Mouse (Mus musculus) liver, embryonic 12.5 days (tissue): ENCODE measurements around the gene Rbl2. TPM values are rescaled to one million over a fixed set of nuclear protein-coding genes. Genes with fewer than 3 reads are reported as not detected.

Experiments
- ATAC-seq: fragments of 200-750 bp; cut with Nextera tagmentation; 2 replicates; pipeline ENCODE4 v1.8.0; 2017; ENCODE audit warnings: moderate number of reproducible peaks, mild to moderate bottlenecking, moderate library complexity
- H3K27ac ChIP-seq: fragments of 300-500 bp; sonication (generic); 2 replicates; pipeline ENCODE4 v1.5.1; 2016; ENCODE audit warnings: mild to moderate bottlenecking
- H3K27me3 ChIP-seq: fragments of 300-500 bp; sonication (generic); replicated peaks from 2 replicates; pipeline ENCODE4 v1.6.1; 2016; ENCODE audit warnings: mild to moderate bottlenecking, moderate library complexity
- H3K36me3 ChIP-seq: fragments of 300-500 bp; sonication (generic); 2 replicates; pipeline ENCODE4 v1.6.1; 2016; ENCODE audit warnings: mild to moderate bottlenecking, moderate library complexity
- H3K4me1 ChIP-seq: fragments of 300-500 bp; sonication (generic); 2 replicates; pipeline ENCODE4 v1.6.1; 2016
- H3K4me2 ChIP-seq: fragments of 300-500 bp; sonication (generic); 2 replicates; pipeline ENCODE4 v1.6.1; 2016; ENCODE audit warnings: mild to moderate bottlenecking, moderate library complexity
- H3K4me3 ChIP-seq: fragments of 300-500 bp; sonication (generic); 2 replicates; pipeline ENCODE4 v1.5.1; 2016; ENCODE audit warnings: mild to moderate bottlenecking, moderate library complexity
- H3K9ac ChIP-seq: fragments of 300-500 bp; sonication (generic); 2 replicates; pipeline ENCODE4 v1.6.1; 2016; ENCODE audit warnings: mild to moderate bottlenecking, moderate library complexity
- H3K9me3 ChIP-seq: fragments of 300-500 bp; sonication (generic); replicated peaks from 2 replicates; pipeline ENCODE4 v1.6.1; 2016; ENCODE audit warnings: mild to moderate bottlenecking, moderate library complexity
- WGBS: fragments of 180-500 bp; shearing (Covaris S2); methylation state at CpG from one replicate; pipeline ENCODE4 v1.1.7; 2016; ENCODE audit not compliant: insufficient replicate concordance; 5-methylcytosine and 5-hydroxymethylcytosine counted together
- polyA plus RNA-seq: library from polyadenylated mRNA; unstranded; fragments of >200 nt; fragmentation: Nextera tagmentation; extraction: Ambion mirVana; gene quantifications from 2 replicates; pipeline ENCODE4 v1.2.1, GENCODE M21; 2016

The Rbl2 gene
- polyA plus RNA-seq, 1 experiment from 2014 or later, result 9.1 TPM

DNA sequence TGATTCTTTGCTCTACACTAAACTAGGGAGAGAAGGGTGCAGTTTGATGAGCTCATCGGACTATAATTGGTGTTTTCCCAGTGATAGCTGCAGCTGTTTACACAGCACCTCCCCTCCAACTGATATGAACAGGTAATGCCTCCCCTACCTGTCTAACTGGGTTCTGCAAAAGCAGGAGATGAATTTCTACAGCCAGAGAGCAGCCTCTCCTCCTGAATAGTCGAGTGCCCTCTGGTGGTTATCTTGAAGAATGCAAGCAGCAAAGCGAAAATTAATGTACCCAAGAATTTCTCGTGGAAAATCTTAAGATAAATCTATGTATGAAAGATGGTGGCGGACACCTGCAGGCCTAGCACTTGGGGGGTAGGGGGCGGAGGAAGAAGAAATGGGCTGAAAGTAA, 77.9 kb downstream of the Rbl2 start:
- Histone ChIP-seq H3K36me3 (no peaks in the 10 kb centered on the region), H3K4me3 (no peak overlapping the region), H3K4me2 (peak overlapping the region; percentile 26; the same call in 1 of the 2 replicates), H3K9me3 (0 out of 2 replicates have a peak, but pooled peaks cover 2% of the 10 kb centered on the region), H3K27ac (no peak overlapping the region), H3K4me1 (no peaks in the 10 kb centered on the region), H3K9ac (no peak overlapping the region), H3K27me3 (no peaks in the 10 kb centered on the region)
- no peak for ATAC-seq
- WGBS, result 6% methylated on average over 6 of the region's 6 CpGs

DNA sequence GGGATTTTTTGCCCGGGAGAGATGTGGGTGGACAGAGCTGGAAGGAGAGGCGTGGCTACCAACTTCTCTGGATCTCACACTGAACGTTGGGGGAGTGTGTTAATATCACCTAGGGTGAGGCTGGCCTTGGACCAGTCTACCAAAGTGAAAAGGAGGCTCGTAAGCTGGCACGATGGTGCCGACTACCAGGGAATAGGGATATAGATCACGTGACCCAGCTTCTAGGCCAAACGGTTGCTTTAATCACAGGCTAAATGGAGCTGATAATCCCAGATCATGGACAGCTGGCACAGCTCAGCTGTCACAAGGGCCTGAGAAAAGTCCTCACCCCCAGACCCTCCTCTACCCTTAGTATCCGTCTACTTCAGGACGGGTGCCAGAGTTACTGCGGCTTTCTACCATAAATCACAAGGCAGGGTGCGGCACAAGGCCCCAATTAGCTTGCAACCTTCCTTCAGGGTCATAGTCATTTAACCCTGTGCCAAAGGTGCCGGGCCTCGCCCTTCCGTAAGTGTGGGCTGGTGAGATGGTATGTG, 78.9 kb downstream of the Rbl2 start:
- Histone ChIP-seq H3K27ac (no peak overlapping the region), H3K36me3 (no peaks in the 10 kb centered on the region), H3K9me3 (0 out of 2 replicates have a peak, but pooled peaks cover 3% of the 10 kb centered on the region), H3K4me2 (no peak overlapping the region), H3K4me1 (no peaks in the 10 kb centered on the region), H3K4me3 (no peak overlapping the region), H3K9ac (no peak overlapping the region), H3K27me3 (no peaks in the 10 kb centered on the region)
- WGBS, result 70% methylated on average over 15 of the region's 15 CpGs
- ATAC-seq, result no peak

DNA sequence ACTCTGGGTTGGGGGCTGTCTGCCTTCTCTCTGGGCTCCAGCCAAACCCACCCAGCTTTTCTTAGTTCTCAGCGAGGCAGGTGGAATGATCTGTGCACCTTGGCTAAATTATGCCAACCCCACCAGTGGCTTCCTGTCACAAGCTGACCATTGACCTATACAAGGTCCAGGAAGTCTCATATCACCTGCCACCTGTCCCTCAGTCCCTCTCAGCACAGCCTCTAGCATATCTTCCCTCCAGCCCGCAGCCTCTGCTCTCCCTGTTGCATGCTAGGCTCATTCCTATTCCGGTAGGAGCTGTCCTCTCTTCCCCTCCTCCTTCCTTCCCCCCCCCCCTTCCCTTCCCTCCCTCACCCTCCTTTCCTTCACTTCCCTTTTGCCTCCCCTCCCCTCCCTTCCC, 79.4 kb downstream of the Rbl2 start:
- H3K9ac ChIP-seq, result no peak overlapping the region
- H3K4me2 ChIP-seq, result no peak overlapping the region
- H3K36me3 ChIP-seq, result no peaks in the 10 kb centered on the region
- H3K4me3 ChIP-seq, result no peak overlapping the region
- no peaks in the 10 kb centered on the region for H3K4me1 ChIP-seq
- 42% methylated on average over 3 of the region's 3 CpGs for WGBS
- H3K9me3 ChIP-seq, result 0 out of 2 replicates have a peak, but pooled peaks cover 3% of the 10 kb centered on the region
- no peak for ATAC-seq
- H3K27ac ChIP-seq, result no peak overlapping the region
- no peaks in the 10 kb centered on the region for H3K27me3 ChIP-seq

DNA sequence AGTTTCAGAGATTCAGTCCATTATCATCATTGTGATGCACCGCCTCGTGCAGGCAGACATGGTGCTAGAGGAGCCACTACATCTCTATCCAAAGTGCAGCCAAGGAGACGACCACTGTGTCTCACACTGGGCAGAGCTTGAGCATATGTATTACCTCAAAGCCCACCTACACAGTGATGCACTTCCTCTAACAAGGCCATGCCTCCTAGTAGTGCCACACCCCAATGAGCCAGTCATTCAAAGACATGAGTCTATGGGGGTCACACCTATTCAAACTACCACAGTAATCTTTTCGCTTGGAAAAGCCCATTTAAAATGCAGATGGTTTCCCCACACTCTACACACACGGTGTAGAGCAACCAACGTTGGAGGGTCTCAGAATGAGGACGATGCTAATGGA, 81.7 kb downstream of the Rbl2 start:
- Histone ChIP-seq H3K4me2 (no peak overlapping the region), H3K27ac (no peak overlapping the region), H3K4me1 (no peaks in the 10 kb centered on the region), H3K9me3 (0 out of 2 replicates have a peak, but pooled peaks cover 7% of the 10 kb centered on the region), H3K4me3 (no peak overlapping the region), H3K9ac (no peak overlapping the region), H3K27me3 (no peaks in the 10 kb centered on the region), H3K36me3 (no peaks in the 10 kb centered on the region)
- WGBS, result 78% methylated on average over 7 of the region's 7 CpGs
- no peak for ATAC-seq

DNA sequence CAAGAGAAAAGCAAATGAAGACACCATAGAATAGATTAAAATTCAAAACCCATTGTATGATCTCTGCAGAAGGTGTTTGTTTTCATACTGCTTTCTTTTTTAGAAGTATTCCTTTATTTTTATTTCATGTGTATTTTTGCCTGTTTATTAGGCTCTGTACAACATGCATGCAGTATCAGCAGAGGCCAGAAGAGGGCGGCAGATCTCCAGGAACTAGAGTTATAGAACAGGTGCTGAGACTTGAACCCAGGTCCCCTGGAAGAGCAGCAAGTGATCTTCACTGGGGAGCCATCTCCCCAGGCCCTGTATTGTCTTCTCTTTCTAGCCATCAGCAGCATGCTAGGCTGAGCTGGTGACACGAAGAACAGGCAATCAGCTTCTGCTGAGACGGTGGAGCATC, 84.0 kb downstream of the Rbl2 start:
- ATAC-seq, result no peak
- no peaks in the 10 kb centered on the region for H3K4me1 ChIP-seq
- no peaks in the 10 kb centered on the region for H3K27me3 ChIP-seq
- no peaks in the 10 kb centered on the region for H3K36me3 ChIP-seq
- H3K9me3 ChIP-seq, result 0 out of 2 replicates have a peak, but pooled peaks cover 7% of the 10 kb centered on the region
- 63% methylated on average over 3 of the region's 3 CpGs for WGBS
- no peak overlapping the region for H3K9ac ChIP-seq
- no peak overlapping the region for H3K4me3 ChIP-seq
- H3K27ac ChIP-seq, result no peak overlapping the region
- H3K4me2 ChIP-seq, result no peak overlapping the region

DNA sequence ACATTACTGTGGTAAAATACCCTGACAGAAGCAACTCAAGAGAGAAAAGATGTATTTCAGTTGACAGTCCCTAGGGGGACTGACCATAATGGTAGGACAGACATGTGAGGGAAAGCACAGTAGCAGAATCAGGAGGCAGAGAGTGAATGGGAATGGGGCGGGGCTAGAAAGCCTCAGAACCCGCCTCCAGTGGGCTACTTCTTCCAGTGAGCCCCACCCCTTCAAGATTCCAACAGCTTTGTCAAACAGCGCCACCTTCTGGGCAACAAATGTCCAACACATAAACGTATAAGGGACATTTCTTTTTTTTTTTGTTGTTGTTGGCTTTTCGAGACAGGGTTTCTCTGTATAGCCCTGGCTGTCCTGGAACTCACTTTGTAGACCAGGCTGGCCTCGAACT, 84.7 kb downstream of the Rbl2 start:
- no peak overlapping the region for H3K4me2 ChIP-seq
- no peaks in the 10 kb centered on the region for H3K27me3 ChIP-seq
- no peaks in the 10 kb centered on the region for H3K36me3 ChIP-seq
- H3K4me1 ChIP-seq, result no peaks in the 10 kb centered on the region
- 0 out of 2 replicates have a peak, but pooled peaks cover 7% of the 10 kb centered on the region for H3K9me3 ChIP-seq
- no peak for ATAC-seq
- no peak overlapping the region for H3K4me3 ChIP-seq
- WGBS, result 37% methylated on average over 6 of the region's 6 CpGs
- H3K9ac ChIP-seq, result no peak overlapping the region
- no peak overlapping the region for H3K27ac ChIP-seq

DNA sequence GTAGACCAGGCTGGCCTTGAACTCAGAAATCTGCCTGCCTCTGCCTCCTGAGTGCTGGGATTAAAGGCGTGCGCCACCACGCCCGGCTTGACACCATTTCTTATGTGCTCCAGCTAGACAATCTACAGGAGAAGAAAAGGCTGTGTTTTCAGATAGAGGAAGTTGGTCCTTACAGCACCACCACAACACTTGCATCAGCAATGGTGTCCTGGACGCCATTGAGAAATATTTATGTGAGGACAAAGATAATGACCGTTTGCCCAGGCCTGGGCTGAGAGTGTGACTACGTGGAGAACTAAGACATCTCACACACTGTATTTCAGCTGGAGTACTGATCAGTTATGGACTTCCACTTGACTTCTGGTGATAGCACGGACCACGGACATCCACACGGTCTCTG, 88.8 kb downstream of the Rbl2 start:
- Histone ChIP-seq H3K9me3 (0 out of 2 replicates have a peak, but pooled peaks cover 4% of the 10 kb centered on the region), H3K27me3 (no peaks in the 10 kb centered on the region), H3K27ac (no peak overlapping the region), H3K4me1 (no peaks in the 10 kb centered on the region), H3K4me3 (no peak overlapping the region), H3K36me3 (no peaks in the 10 kb centered on the region), H3K4me2 (no peak overlapping the region), H3K9ac (no peak overlapping the region)
- no peak for ATAC-seq
- 67% methylated on average over 10 of the region's 10 CpGs for WGBS

DNA sequence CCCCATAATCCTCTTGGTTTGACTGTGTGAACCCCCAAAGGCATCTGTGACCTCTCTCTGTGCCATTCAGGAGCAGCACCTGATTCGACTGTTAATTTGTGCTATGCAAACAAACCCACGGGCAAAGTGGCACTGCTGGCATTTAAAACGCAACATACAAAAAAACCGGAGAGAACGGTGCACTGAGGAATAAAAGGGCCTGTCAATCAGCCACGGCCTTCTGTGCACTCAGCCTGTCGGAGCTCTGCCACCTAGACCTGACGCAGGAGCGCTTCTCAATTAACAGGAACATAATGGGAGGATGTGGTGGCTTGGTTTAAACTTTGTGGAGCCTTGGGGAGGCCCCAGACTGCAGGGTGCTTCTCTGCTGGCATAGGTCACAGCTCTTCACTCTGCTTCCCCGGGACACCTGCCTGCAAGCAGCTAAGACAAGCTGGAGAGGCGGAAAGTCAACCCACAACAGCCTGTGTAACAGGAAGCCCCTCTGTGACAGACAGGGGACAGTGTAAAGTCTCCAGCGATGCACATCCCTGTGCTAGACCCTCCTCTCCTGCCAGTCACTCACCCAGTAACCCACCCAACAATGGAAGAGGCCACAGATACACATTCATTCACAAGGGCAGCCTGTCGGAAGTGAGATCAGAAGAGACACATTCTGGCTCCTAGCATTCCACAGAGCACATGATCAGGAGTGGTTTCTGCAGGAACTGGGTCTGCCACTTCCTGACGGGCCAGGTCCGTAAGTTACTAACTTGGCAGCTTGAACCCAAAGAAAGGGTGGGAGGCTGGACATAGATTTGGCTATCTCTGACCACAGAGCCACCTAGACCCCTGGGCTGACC, 90.3 kb downstream of the Rbl2 start:
- H3K4me2 ChIP-seq, result no peak overlapping the region
- 0 out of 2 replicates have a peak, but pooled peaks cover 4% of the 10 kb centered on the region for H3K9me3 ChIP-seq
- H3K9ac ChIP-seq, result no peak overlapping the region
- H3K4me3 ChIP-seq, result no peak overlapping the region
- 55% methylated on average over 15 of the region's 15 CpGs for WGBS
- H3K27me3 ChIP-seq, result no peaks in the 10 kb centered on the region
- ATAC-seq, result no peak
- H3K36me3 ChIP-seq, result no peaks in the 10 kb centered on the region
- H3K27ac ChIP-seq, result no peak overlapping the region
- no peaks in the 10 kb centered on the region for H3K4me1 ChIP-seq

DNA sequence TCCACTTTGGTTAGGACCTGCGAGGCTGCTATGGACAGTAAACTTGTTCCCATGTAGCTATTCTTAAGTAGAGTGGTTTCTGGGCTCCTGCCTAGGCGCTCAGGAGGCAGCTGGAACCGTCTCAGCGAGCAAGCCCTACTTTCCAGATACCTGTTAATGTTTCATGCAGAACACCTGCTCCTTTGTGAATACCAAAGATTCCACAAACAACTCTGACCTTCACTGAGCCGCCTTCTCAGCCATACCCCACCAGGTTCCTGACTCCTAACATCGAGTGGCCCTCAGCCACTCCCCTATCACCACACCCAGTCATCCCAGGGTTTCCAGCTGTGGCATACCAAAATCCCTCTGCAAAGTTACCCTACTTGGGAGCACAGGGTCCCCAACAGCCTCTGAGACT, 100.3 kb downstream of the Rbl2 start:
- Histone ChIP-seq H3K9ac (no peak overlapping the region), H3K27ac (no peak overlapping the region), H3K36me3 (no peaks in the 10 kb centered on the region), H3K4me2 (no peak overlapping the region), H3K4me3 (no peak overlapping the region), H3K9me3 (no peaks in the 10 kb centered on the region), H3K4me1 (no peaks in the 10 kb centered on the region), H3K27me3 (no peaks in the 10 kb centered on the region)
- WGBS, result 66% methylated on average over 6 of the region's 6 CpGs
- no peak for ATAC-seq

DNA sequence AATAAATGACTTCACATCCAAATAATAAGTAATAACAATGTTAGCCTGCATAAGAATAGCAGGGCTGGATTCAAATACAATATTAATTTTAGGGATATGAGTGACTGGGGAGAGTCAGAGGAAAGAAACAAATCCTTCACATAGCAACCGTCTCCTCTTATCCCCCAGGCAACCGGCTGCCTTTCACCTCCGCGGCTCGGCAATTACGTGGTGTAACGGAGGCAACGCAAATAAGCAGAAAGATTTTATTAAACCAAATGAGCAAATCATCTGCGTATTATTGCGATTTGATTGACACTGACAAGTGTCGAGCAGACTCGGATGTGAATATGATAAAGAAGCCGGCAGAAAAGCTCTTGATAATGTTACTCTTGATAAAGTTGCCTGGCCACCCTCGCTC, 101.1 kb downstream of the Rbl2 start:
- Histone ChIP-seq H3K4me3 (no peak overlapping the region), H3K4me2 (no peak overlapping the region), H3K4me1 (no peaks in the 10 kb centered on the region), H3K9ac (no peak overlapping the region), H3K9me3 (no peaks in the 10 kb centered on the region), H3K36me3 (no peaks in the 10 kb centered on the region), H3K27me3 (no peaks in the 10 kb centered on the region), H3K27ac (no peak overlapping the region)
- WGBS, result 68% methylated on average over 14 of the region's 14 CpGs
- no peak for ATAC-seq

DNA sequence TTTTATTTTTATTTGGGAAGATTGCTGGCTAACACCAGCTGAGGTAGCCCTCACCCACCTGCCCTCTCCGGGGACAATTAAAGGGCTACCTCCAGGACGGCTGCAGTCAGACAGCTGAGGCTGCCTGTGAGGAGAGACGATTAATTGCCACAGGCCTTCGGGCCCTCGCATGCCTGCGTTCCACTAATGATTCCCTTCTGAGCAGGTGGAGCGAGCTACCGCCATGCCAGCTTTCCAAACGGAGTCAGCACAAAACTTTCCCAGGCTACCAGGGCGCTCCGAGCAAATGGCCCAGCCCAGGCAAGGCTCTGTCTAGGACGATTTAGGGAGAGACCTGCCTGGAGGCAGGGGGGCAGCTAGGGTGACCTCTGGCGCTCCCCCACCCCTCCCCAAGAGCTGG, 101.7 kb downstream of the Rbl2 start:
- H3K27me3 ChIP-seq, result no peaks in the 10 kb centered on the region
- H3K9me3 ChIP-seq, result no peaks in the 10 kb centered on the region
- H3K4me3 ChIP-seq, result no peak overlapping the region
- H3K9ac ChIP-seq, result no peak overlapping the region
- H3K4me1 ChIP-seq, result no peaks in the 10 kb centered on the region
- no peak for ATAC-seq
- 71% methylated on average over 13 of the region's 13 CpGs for WGBS
- H3K4me2 ChIP-seq, result no peak overlapping the region
- H3K36me3 ChIP-seq, result no peaks in the 10 kb centered on the region
- no peak overlapping the region for H3K27ac ChIP-seq
